Mouse (Mus musculus): Measurements from ENCODE around the gene Gtf2ird1.

Gene Gtf2ird1

GRCm38 (mm10) chr5:134445895-134446294 lies 10.6 kb downstream of the Gtf2ird1 start:
- in situ Hi-C loops (cut with MboI, MseI): no loop called here

GRCm38 (mm10) chr5:134445208-134445831 lies 11.2 kb downstream of the Gtf2ird1 start:
- in situ Hi-C loops (cut with MboI, MseI): no loop called here

DNA sequence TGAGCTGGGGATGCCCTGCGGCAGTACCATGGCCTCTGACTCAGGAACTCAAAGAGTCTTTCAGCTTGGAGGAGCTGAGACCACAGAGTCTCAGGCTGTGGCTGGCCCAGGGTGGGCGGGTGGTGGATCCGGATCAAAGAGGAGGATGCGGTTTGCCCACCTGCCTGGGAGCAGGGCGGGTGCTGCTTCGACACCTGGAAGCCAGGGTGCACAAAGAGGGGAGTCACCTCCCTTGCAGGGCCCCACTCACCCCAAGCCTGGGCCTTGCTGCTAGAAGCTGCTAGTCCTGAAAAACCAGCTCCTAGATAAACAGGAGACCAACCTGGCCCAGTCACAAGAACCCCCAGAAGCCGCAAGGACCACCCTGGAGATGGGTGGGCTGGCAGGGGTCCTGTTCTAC lies 12.0 kb downstream of the Gtf2ird1 start:
- in situ Hi-C loops (cut with MboI, MseI): loop anchor here (5.0 kb wide), 1 partner anchor 498 kb away; no protein-coding TSS in a partner anchor

DNA sequence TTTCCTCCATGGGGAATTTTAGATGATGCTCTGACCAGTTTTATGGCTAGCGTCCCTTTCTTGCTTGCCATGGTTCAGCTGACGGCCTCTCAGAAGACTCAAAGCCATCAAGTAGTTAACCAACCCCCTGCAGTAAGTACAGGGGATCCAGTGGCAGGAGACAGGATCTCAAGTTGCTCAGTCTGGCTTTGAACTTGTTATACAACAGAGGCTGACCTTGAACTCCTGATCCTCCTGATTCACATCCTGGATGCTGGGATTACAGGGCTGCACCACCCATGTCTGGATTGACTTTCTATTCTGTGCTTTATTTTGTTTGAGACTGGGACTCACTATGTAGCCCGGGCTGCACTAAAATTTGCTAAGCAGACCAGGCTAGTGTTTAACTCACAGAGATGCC lies 14.4 kb downstream of the Gtf2ird1 start:
- in situ Hi-C loops (cut with MboI, MseI): loop anchor here (5.0 kb wide), 1 partner anchor 500 kb away; no protein-coding TSS in a partner anchor

DNA sequence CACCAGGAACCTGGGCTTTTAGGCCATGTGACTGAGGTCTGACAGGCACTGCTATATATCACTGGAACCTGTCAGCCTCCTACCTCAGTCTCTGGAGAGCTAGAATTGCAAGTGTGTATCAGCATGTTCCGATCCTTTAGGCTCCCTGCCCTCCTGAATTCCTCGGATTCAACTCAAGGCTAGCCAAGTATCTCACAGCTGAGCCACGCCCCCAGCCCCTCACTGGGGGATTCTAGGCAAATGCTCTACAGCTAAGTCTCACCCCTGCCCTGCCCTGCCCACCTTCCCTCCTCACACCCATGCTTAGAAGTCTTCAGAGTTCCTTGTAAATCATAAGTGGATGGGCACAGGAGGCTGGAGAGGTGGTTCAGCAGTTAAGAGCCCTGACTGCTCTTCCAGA lies 15.4 kb downstream of the Gtf2ird1 start:
- in situ Hi-C loops (cut with MboI, MseI): loop anchor here (5.0 kb wide), 1 partner anchor 501 kb away; no protein-coding TSS in a partner anchor

- in situ Hi-C loops (cut with MboI, MseI): loop anchor here (5.0 kb wide), 1 partner anchor 502 kb away; no protein-coding TSS in a partner anchor
Observed at GRCm38 (mm10) chr5:134440098-134440497, 16.4 kb downstream of the Gtf2ird1 start.

DNA sequence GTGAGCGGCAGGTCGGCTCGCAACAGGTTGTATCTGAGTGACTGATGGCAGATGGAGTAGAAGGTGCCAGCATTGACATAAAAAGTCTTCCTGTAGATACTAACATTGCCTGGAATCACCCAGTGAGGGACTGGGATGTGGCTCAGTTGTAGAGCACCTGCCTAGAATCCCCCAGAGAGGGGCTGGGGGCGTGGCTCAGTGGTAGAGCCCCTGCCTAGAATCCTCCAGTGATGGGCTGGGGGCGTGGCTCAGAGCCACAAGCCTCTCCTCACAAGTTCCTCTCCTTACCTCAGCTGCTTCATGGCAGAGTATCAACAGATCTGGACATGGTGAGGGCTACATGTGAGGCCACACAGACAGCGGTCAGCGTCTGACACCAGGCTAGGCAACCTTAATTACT lies 17.0 kb downstream of the Gtf2ird1 start:
- in situ Hi-C loops (cut with MboI, MseI): no loop called here

- in situ Hi-C loops (cut with MboI, MseI): no loop called here
Observed at GRCm38 (mm10) chr5:134438676-134439425, 17.7 kb downstream of the Gtf2ird1 start.

DNA sequence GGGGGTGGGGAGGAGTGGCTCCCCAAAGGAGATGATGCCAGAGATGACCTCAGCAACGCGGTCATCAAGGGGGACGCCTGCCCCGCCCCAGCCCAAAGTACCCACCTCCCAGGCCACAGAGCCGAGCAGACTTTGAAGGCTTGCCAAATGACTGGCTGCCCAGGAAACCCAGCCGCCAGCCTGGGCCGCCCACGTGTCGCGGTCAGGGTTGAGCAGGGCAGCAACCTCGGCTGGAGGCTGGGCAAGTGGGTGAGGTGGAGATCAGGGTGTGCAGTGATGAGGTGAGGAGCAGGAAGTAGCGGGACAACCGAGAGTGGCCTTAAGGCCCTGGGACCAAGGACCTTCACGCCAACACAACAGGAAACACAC lies 19.1 kb downstream of the Gtf2ird1 start:
- in situ Hi-C loops (cut with MboI, MseI): no loop called here

DNA sequence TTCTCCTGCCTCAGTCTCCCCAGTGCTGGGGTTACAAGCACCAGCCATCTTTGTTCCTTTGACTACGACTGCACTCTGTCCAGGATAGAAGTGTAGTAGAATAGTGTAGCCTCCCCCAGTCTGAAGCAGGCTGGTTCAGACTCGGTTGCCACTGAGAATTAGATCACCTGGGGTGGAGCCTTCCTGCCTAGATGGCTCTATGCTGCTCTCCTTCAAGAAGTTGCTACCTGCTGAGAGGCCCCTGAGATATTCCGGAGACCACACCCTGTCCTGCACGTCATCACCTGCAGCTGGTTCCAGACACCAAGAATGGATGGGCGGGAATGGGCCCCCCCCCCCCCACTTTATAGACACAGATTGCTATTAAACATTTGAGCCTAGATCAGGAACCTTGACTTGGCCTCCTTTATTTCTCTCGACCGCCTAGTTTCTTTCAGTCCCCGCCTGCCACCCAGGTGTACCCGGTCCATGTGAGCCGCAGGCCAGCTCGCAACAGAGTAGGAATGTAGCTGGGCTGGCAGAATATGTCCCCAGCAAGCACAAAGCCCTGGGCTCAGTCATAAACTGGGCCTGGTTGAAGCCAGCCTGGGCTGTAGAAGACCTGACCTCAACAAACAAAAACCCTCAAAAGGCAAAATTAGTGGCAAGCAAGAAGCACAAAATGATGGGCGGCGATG lies 19.6 kb downstream of the Gtf2ird1 start:
- in situ Hi-C loops (cut with MboI, MseI): no loop called here

DNA sequence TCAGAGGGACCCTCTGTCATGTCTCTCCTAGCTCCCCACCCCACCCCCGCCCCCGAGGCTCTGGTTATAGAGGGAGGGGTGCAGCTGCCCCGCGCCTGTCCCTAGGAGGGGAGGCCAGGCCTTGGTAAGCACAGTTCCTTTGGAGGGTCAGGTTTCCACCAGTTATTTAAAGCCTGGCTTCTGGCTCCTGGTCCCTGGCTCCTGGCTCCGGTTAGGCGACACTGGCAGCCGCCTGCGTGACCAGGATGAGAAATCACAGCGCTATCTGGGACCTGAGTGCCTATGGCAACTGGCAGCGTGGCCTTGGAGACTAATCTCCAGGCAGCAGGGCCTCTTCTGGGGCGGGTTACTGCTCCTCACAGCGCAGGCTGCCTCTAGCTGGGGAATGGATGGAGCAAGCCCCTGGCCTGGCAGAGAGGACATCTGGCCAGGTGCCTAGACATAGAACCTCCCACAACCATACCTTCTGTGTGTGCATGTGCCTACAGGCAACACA lies 20.6 kb downstream of the Gtf2ird1 start:
- in situ Hi-C loops (cut with MboI, MseI): no loop called here

GRCm38 (mm10) chr5:134433137-134433536 lies 23.4 kb downstream of the Gtf2ird1 start:
- in situ Hi-C loops (cut with MboI, MseI): no loop called here

DNA sequence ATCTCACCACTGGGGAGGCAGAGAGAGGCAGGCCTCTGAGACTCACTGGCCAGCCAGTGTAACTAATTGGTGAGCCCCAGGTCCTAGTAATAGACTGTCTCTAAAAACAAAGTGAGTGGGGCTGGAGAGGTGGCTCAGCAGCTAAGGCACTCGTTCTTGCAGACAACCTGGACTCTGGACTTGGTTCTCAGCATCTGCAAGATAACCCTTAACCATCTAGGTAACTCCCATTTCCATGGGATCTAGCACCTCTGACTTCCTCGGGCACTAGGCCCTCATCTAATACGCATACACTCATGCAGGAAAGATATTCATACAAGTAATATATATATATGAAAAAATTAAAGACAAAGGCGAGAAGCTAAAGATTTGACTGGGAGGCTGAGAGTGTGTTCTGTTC lies 26.4 kb downstream of the Gtf2ird1 start:
- in situ Hi-C loops (cut with MboI, MseI): no loop called here

GRCm38 (mm10) chr5:134427664-134428063 lies 28.9 kb downstream of the Gtf2ird1 start:
- in situ Hi-C loops (cut with MboI, MseI): no loop called here

GRCm38 (mm10) chr5:134425601-134426000 lies 30.9 kb downstream of the Gtf2ird1 start:
- in situ Hi-C loops (cut with MboI, MseI): no loop called here

GRCm38 (mm10) chr5:134423930-134424329 lies 32.6 kb downstream of the Gtf2ird1 start:
- in situ Hi-C loops (cut with MboI, MseI): no loop called here

- in situ Hi-C loops (cut with MboI, MseI): no loop called here
Observed at GRCm38 (mm10) chr5:134423372-134423771, 33.1 kb downstream of the Gtf2ird1 start.

- in situ Hi-C loops (cut with MboI, MseI): no loop called here
Observed at GRCm38 (mm10) chr5:134422265-134422925, 34.1 kb downstream of the Gtf2ird1 start.

- in situ Hi-C loops (cut with MboI, MseI): no loop called here
Observed at GRCm38 (mm10) chr5:134421061-134421460, 35.5 kb downstream of the Gtf2ird1 start.

GRCm38 (mm10) chr5:134419700-134420099 lies 36.8 kb downstream of the Gtf2ird1 start:
- in situ Hi-C loops (cut with MboI, MseI): no loop called here

GRCm38 (mm10) chr5:134418315-134419074 lies 38.0 kb downstream of the Gtf2ird1 start:
- in situ Hi-C loops (cut with MboI, MseI): no loop called here

Data from T-helper 1 cell (primary cell).